In genomic region chr8:13506849-13507248, GRCm38 (mm10) we compare ENCODE assay signal across 8 mouse cellular contexts. TPM values are rescaled to one million over a fixed set of nuclear protein-coding genes. Genes with fewer than 3 reads are reported as not detected.
A peak's percentile ranks its signal among the peaks of the same experiment; 100 is the strongest.
DNase-seq lines count a peak whose midpoint lies in the region; ATAC-seq lines count a peak whose summit lies in the region.

No protein-coding gene starts in this region.

- H3K4me2 ChIP-seq in heart, embryonic 13.5 days = no peak overlapping the region
- no peak overlapping the region for H3K4me2 ChIP-seq in liver, embryonic 15.5 days
- no peak overlapping the region for H3K4me2 ChIP-seq in stomach, embryonic 14.5 days (replicated peaks; ENCODE audit: low read depth, low read length)

- no peaks in the 10 kb centered on the region for H3K9me3 ChIP-seq in heart, embryonic 13.5 days
- H3K9me3 ChIP-seq in liver, embryonic 15.5 days (replicated peaks) = no peaks in the 10 kb centered on the region
- H3K9me3 ChIP-seq in stomach, embryonic 14.5 days (ENCODE audit: control insufficient read depth, low read depth, low read length) = no peaks in the 10 kb centered on the region
- H3K9me3 ChIP-seq in embryonic facial prominence, embryonic 10.5 days = no peaks in the 10 kb centered on the region
- H3K9me3 ChIP-seq in forebrain, embryonic 10.5 days = no peaks in the 10 kb centered on the region

- H3K36me3 ChIP-seq in heart, embryonic 13.5 days = no peaks in the 10 kb centered on the region
- no peaks in the 10 kb centered on the region for H3K36me3 ChIP-seq in liver, embryonic 15.5 days (replicated peaks)
- H3K36me3 ChIP-seq in stomach, embryonic 14.5 days (ENCODE audit: control insufficient read depth, insufficient read depth, low read length) = no peaks in the 10 kb centered on the region
- H3K36me3 ChIP-seq in embryonic facial prominence, embryonic 10.5 days (replicated peaks) = no peaks in the 10 kb centered on the region
- H3K36me3 ChIP-seq in forebrain, embryonic 10.5 days (replicated peaks) = no peaks in the 10 kb centered on the region

- WGBS in heart, embryonic 13.5 days = 27% methylated on average over 4 of the region's 4 CpGs
- 20% methylated on average over 4 of the region's 4 CpGs for WGBS in liver, embryonic 15.5 days (ENCODE audit: insufficient replicate concordance)
- 32% methylated on average over 4 of the region's 4 CpGs for WGBS in stomach, embryonic 14.5 days
- 59% methylated on average over 4 of the region's 4 CpGs for WGBS in embryonic facial prominence, embryonic 10.5 days
- WGBS in forebrain, embryonic 10.5 days = 70% methylated on average over 4 of the region's 4 CpGs

- peak; percentile 63; the same call in 1 of the 2 replicates for ATAC-seq in heart, embryonic 13.5 days (ENCODE audit: extremely low read depth, insufficient number of reproducible peaks, low FRiP score, low TSS enrichment)
- ATAC-seq in liver, embryonic 15.5 days (ENCODE audit: insufficient read depth) = peak; percentile 57; the same call in 1 of the 2 replicates
- ATAC-seq in stomach, embryonic 14.5 days (ENCODE audit: insufficient number of reproducible peaks, insufficient read depth, low FRiP score, low read depth) = peak; percentile 80
- ATAC-seq in monocyte, adult 5-6 weeks (replicated peaks; ENCODE audit: insufficient number of reproducible peaks, low FRiP score, low TSS enrichment, poor library complexity, severe bottlenecking) = no peak

- H3K9ac ChIP-seq in heart, embryonic 13.5 days = no peak overlapping the region
- H3K9ac ChIP-seq in liver, embryonic 15.5 days = no peak overlapping the region
- no peak overlapping the region for H3K9ac ChIP-seq in stomach, embryonic 14.5 days (replicated peaks; ENCODE audit: low read depth, low read length)

- peak; percentile 34 for DNase-seq in right cerebral cortex, postnatal 4 days
- no peak for DNase-seq in right cerebral cortex, adult 18-20 months
- DNase-seq in embryonic facial prominence, embryonic 10.5 days (ENCODE audit: low spot score) = no peak
- no peak for DNase-seq in forebrain, embryonic 10.5 days (ENCODE audit: extremely low spot score, low spot score)

- H3K27me3 ChIP-seq in heart, embryonic 13.5 days (replicated peaks) = peaks cover 47% of the 10 kb centered on the region
- no peaks in the 10 kb centered on the region; the same call in 1 of the 2 replicates for H3K27me3 ChIP-seq in liver, embryonic 15.5 days
- H3K27me3 ChIP-seq in stomach, embryonic 14.5 days (ENCODE audit: control insufficient read depth, insufficient read depth, low read length) = no peaks in the 10 kb centered on the region
- no peaks in the 10 kb centered on the region for H3K27me3 ChIP-seq in embryonic facial prominence, embryonic 10.5 days (replicated peaks; ENCODE audit: low read depth, poor library complexity, severe bottlenecking)
- no peaks in the 10 kb centered on the region for H3K27me3 ChIP-seq in forebrain, embryonic 10.5 days (ENCODE audit: poor library complexity, severe bottlenecking)

- H3K27ac ChIP-seq in heart, embryonic 13.5 days (replicated peaks) = no peak overlapping the region; the same call in 1 of the 2 replicates
- H3K27ac ChIP-seq in liver, embryonic 15.5 days (replicated peaks) = no peak overlapping the region
- peak overlapping the region; percentile 33; the same call in 1 of the 2 replicates for H3K27ac ChIP-seq in stomach, embryonic 14.5 days (ENCODE audit: low read length)
- H3K27ac ChIP-seq in embryonic facial prominence, embryonic 10.5 days (replicated peaks) = no peak overlapping the region
- no peak overlapping the region for H3K27ac ChIP-seq in forebrain, embryonic 10.5 days

- peaks cover 20% of the 10 kb centered on the region for H3K4me1 ChIP-seq in heart, embryonic 13.5 days
- no peaks in the 10 kb centered on the region for H3K4me1 ChIP-seq in liver, embryonic 15.5 days (replicated peaks)
- peaks cover 13% of the 10 kb centered on the region; the same call in 1 of the 2 replicates for H3K4me1 ChIP-seq in stomach, embryonic 14.5 days (ENCODE audit: control insufficient read depth, insufficient read depth, low read length)
- no peaks in the 10 kb centered on the region for H3K4me1 ChIP-seq in embryonic facial prominence, embryonic 10.5 days
- no peaks in the 10 kb centered on the region for H3K4me1 ChIP-seq in forebrain, embryonic 10.5 days

- H3K4me3 ChIP-seq in heart, embryonic 13.5 days = no peak overlapping the region
- no peak overlapping the region for H3K4me3 ChIP-seq in liver, embryonic 15.5 days (replicated peaks)
- no peak overlapping the region for H3K4me3 ChIP-seq in stomach, embryonic 14.5 days (ENCODE audit: low read depth, low read length)
- no peak overlapping the region for H3K4me3 ChIP-seq in embryonic facial prominence, embryonic 10.5 days
- no peak overlapping the region for H3K4me3 ChIP-seq in forebrain, embryonic 10.5 days

RNA-seq across cellular contexts. Expression of gene Gas6, which starts 12.6 kb away (rescaled TPM):
- polyA plus RNA-seq in heart, embryonic 13.5 days (2015; fragmentation: Nextera tagmentation; extraction: Ambion mirVana) = 101 and 110 TPM in 2 replicates
- polyA plus RNA-seq in liver, embryonic 15.5 days (2015; fragmentation: Nextera tagmentation; extraction: Ambion mirVana) = 7.1 and 7.5 TPM in 2 replicates
- polyA plus RNA-seq in stomach, embryonic 14.5 days (2014; fragmentation: Nextera tagmentation; extraction: Ambion mirVana) = 67.7 and 68.7 TPM in 2 replicates
- 7.8 and 8.2 TPM in 2 replicates for polyA plus RNA-seq in embryonic facial prominence, embryonic 10.5 days (2016; fragmentation: Nextera tagmentation; extraction: Ambion mirVana)
- polyA plus RNA-seq in forebrain, embryonic 10.5 days (2016; fragmentation: Nextera tagmentation; extraction: Ambion mirVana) = 6.1 and 7.6 TPM in 2 replicates
- total RNA-seq in monocyte, adult 5-6 weeks (2017) = 0.29 TPM in 1 of 3 replicates, not detected in the others

RNA-seq across cellular contexts. Expression of gene 1700029H14Rik, which starts 55.4 kb away (rescaled TPM):
- polyA plus RNA-seq in heart, embryonic 13.5 days (2015; fragmentation: Nextera tagmentation; extraction: Ambion mirVana) = not detected in 2 replicates
- not detected in 2 replicates for polyA plus RNA-seq in liver, embryonic 15.5 days (2015; fragmentation: Nextera tagmentation; extraction: Ambion mirVana)
- polyA plus RNA-seq in stomach, embryonic 14.5 days (2014; fragmentation: Nextera tagmentation; extraction: Ambion mirVana) = not detected in 2 replicates
- polyA plus RNA-seq in embryonic facial prominence, embryonic 10.5 days (2016; fragmentation: Nextera tagmentation; extraction: Ambion mirVana) = not detected in 2 replicates
- polyA plus RNA-seq in forebrain, embryonic 10.5 days (2016; fragmentation: Nextera tagmentation; extraction: Ambion mirVana) = not detected in 2 replicates
- 1.9 to 6.2 TPM (median 3.1 TPM) in 3 replicates for total RNA-seq in monocyte, adult 5-6 weeks (2017)
